Mouse (Mus musculus): Measurements from ENCODE around the gene Tchh. TPM values are rescaled to one million over a fixed set of nuclear protein-coding genes. Genes with fewer than 3 reads are reported as not detected.
"Not testable (repeated sequence)": the region's sequence is repeated elsewhere in the genome, so short reads cannot be mapped to it uniquely, and the experiment has no call there.

Tchh gene
- polyA plus RNA-seq, 1 experiment from 2014 or later = 1.1 TPM

GRCm38 (mm10) chr3:93445165-93445705 is 3.1 kb downstream of the Tchh start:
- ATAC-seq (ENCODE audit: insufficient read depth, low FRiP score, low TSS enrichment) (no peak; the same call in 1 of the 2 replicates), DNase-seq (ENCODE audit: low spot score) (peak; percentile 53)
- Histone ChIP-seq H3K27ac (ENCODE audit: low read depth, low read length) (no peak overlapping the region), H3K4me1 (ENCODE audit: control insufficient read depth, insufficient read depth, low read length) (peaks cover 5% of the 10 kb centered on the region; the same call in 1 of the 2 replicates), H3K9ac (ENCODE audit: low read length) (peak overlapping the region; percentile 55), H3K27me3 (ENCODE audit: control insufficient read depth, insufficient read depth, low read length) (peaks cover 33% of the 10 kb centered on the region), H3K4me3 (ENCODE audit: low read depth, low read length) (peak overlapping the region; percentile 39), H3K4me2 (ENCODE audit: low read depth) (peak overlapping the region; percentile 86), H3K9me3 (ENCODE audit: control insufficient read depth, low read length) (no peaks in the 10 kb centered on the region), H3K36me3 (ENCODE audit: control insufficient read depth, insufficient read depth, low read length) (no peaks in the 10 kb centered on the region)
- WGBS = under 1% methylated on average over 36 of the region's 36 CpGs

- Histone ChIP-seq H3K4me2 (ENCODE audit: low read depth) (peak overlapping the region; percentile 86), H3K27me3 (ENCODE audit: control insufficient read depth, insufficient read depth, low read length) (peaks cover 33% of the 10 kb centered on the region), H3K9ac (ENCODE audit: low read length) (peak overlapping the region; percentile 44), H3K36me3 (ENCODE audit: control insufficient read depth, insufficient read depth, low read length) (no peaks in the 10 kb centered on the region), H3K27ac (ENCODE audit: low read depth, low read length) (no peak overlapping the region), H3K9me3 (ENCODE audit: control insufficient read depth, low read length) (no peaks in the 10 kb centered on the region), H3K4me1 (ENCODE audit: control insufficient read depth, insufficient read depth, low read length) (peaks cover 5% of the 10 kb centered on the region; the same call in 1 of the 2 replicates), H3K4me3 (ENCODE audit: low read depth, low read length) (peak overlapping the region; percentile 39)
- DNase-seq (ENCODE audit: low spot score) = peak; percentile 72
- ATAC-seq (ENCODE audit: insufficient read depth, low FRiP score, low TSS enrichment) = no peak
- WGBS = 1% methylated on average over 54 of the region's 54 CpGs
These were observed 4.1 kb downstream of the Tchh start for GRCm38 (mm10) chr3:93446128-93446755.

GRCm38 (mm10) chr3:93446756-93447137 is 4.6 kb downstream of the Tchh start:
- peak overlapping the region; percentile 39 for H3K4me3 ChIP-seq (ENCODE audit: low read depth, low read length)
- not testable (repeated sequence) for H3K4me1 ChIP-seq (ENCODE audit: control insufficient read depth, insufficient read depth, low read length); H3K27ac ChIP-seq (ENCODE audit: low read depth, low read length); DNase-seq (ENCODE audit: low spot score); H3K9me3 ChIP-seq (ENCODE audit: control insufficient read depth, low read length); H3K36me3 ChIP-seq (ENCODE audit: control insufficient read depth, insufficient read depth, low read length); ATAC-seq (ENCODE audit: insufficient read depth, low FRiP score, low TSS enrichment)
- H3K27me3 ChIP-seq (ENCODE audit: control insufficient read depth, insufficient read depth, low read length) = peaks cover 33% of the 10 kb centered on the region
- H3K9ac ChIP-seq (ENCODE audit: low read length) = peak overlapping the region; percentile 44
- WGBS = under 1% methylated on average over 32 of the region's 32 CpGs
- H3K4me2 ChIP-seq (ENCODE audit: low read depth) = peak overlapping the region; percentile 86

- H3K4me1 ChIP-seq (ENCODE audit: control insufficient read depth, insufficient read depth, low read length) = peaks cover 5% of the 10 kb centered on the region; the same call in 1 of the 2 replicates
- H3K4me2 ChIP-seq (ENCODE audit: low read depth) = peak overlapping the region; percentile 86
- peak overlapping the region; percentile 39 for H3K4me3 ChIP-seq (ENCODE audit: low read depth, low read length)
- ATAC-seq (ENCODE audit: insufficient read depth, low FRiP score, low TSS enrichment) (peak; percentile 42), DNase-seq (ENCODE audit: low spot score) (peak; percentile 80)
- H3K9ac ChIP-seq (ENCODE audit: low read length) = peak overlapping the region; percentile 44
- peaks cover 31% of the 10 kb centered on the region for H3K27me3 ChIP-seq (ENCODE audit: control insufficient read depth, insufficient read depth, low read length)
- under 1% methylated on average over 59 of the region's 59 CpGs for WGBS
- no peaks in the 10 kb centered on the region for H3K9me3 ChIP-seq (ENCODE audit: control insufficient read depth, low read length)
- H3K36me3 ChIP-seq (ENCODE audit: control insufficient read depth, insufficient read depth, low read length) = no peaks in the 10 kb centered on the region
- H3K27ac ChIP-seq (ENCODE audit: low read depth, low read length) = no peak overlapping the region
These were observed 5.2 kb downstream of the Tchh start for GRCm38 (mm10) chr3:93447138-93447841.

- no peaks in the 10 kb centered on the region for H3K4me1 ChIP-seq (ENCODE audit: control insufficient read depth, insufficient read depth, low read length)
These were observed 24.4 kb downstream of the Tchh start for GRCm38 (mm10) chr3:93466556-93466955.

GRCm38 (mm10) chr3:93467130-93467529 is 25.0 kb downstream of the Tchh start:
- H3K27me3 ChIP-seq (ENCODE audit: control insufficient read depth, insufficient read depth, low read length) = no peaks in the 10 kb centered on the region
- no peaks in the 10 kb centered on the region for H3K36me3 ChIP-seq (ENCODE audit: control insufficient read depth, insufficient read depth, low read length)
- 89% methylated on average over 4 of the region's 4 CpGs for WGBS
- H3K4me3 ChIP-seq (ENCODE audit: low read depth, low read length) = no peak overlapping the region
- H3K4me2 ChIP-seq (ENCODE audit: low read depth) = no peak overlapping the region
- no peak for ATAC-seq (ENCODE audit: insufficient read depth, low FRiP score, low TSS enrichment)
- no peaks in the 10 kb centered on the region for H3K9me3 ChIP-seq (ENCODE audit: control insufficient read depth, low read length)
- no peaks in the 10 kb centered on the region for H3K4me1 ChIP-seq (ENCODE audit: control insufficient read depth, insufficient read depth, low read length)
- no peak overlapping the region for H3K9ac ChIP-seq (ENCODE audit: low read length)
- no peak overlapping the region for H3K27ac ChIP-seq (ENCODE audit: low read depth, low read length)
- no peak for DNase-seq (ENCODE audit: low spot score)

More at GRCm38 (mm10) chr3:93466556-93466955, 24.4 kb downstream of the Tchh start:
- Histone ChIP-seq H3K9me3 (ENCODE audit: control insufficient read depth, low read length) (no peaks in the 10 kb centered on the region), H3K4me3 (ENCODE audit: low read depth, low read length) (no peak overlapping the region), H3K4me2 (ENCODE audit: low read depth) (no peak overlapping the region), H3K9ac (ENCODE audit: low read length) (no peak overlapping the region), H3K27me3 (ENCODE audit: control insufficient read depth, insufficient read depth, low read length) (no peaks in the 10 kb centered on the region), H3K36me3 (ENCODE audit: control insufficient read depth, insufficient read depth, low read length) (no peaks in the 10 kb centered on the region), H3K27ac (ENCODE audit: low read depth, low read length) (no peak overlapping the region)
- DNase-seq (ENCODE audit: low spot score) (no peak), ATAC-seq (ENCODE audit: insufficient read depth, low FRiP score, low TSS enrichment) (no peak)
- WGBS = 79% methylated on average over 3 of the region's 3 CpGs

- no peaks in the 10 kb centered on the region for H3K9me3 ChIP-seq (ENCODE audit: control insufficient read depth, low read length)
- no peak within 1 kb of the TSS for H3K4me3 ChIP-seq (ENCODE audit: low read depth, low read length)
- H3K36me3 ChIP-seq (ENCODE audit: control insufficient read depth, insufficient read depth, low read length) = no peaks in the 10 kb centered on the region
- H3K27me3 ChIP-seq (ENCODE audit: control insufficient read depth, insufficient read depth, low read length) = no peaks in the 10 kb centered on the region
- DNase-seq (ENCODE audit: low spot score) = no peak
- H3K9ac ChIP-seq (ENCODE audit: low read length) = no peak within 1 kb of the TSS
- WGBS = 43% methylated on average over 5 of the region's 5 CpGs
- no peaks in the 10 kb centered on the region for H3K4me1 ChIP-seq (ENCODE audit: control insufficient read depth, insufficient read depth, low read length)
- H3K4me2 ChIP-seq (ENCODE audit: low read depth) = no peak within 1 kb of the TSS
- no peak within 1 kb of the TSS for H3K27ac ChIP-seq (ENCODE audit: low read depth, low read length)
- no peak for ATAC-seq (ENCODE audit: insufficient read depth, low FRiP score, low TSS enrichment)
These were observed 26.4 kb downstream of the Tchh start, which contains the start of gene Tchhl1 for GRCm38 (mm10) chr3:93468561-93468960. Gene Tchhl1 (plus strand): TSS chr3:93468754.

- Histone ChIP-seq H3K36me3 (ENCODE audit: control insufficient read depth, insufficient read depth, low read length) (no peaks in the 10 kb centered on the region), H3K4me3 (ENCODE audit: low read depth, low read length) (no peak overlapping the region), H3K4me2 (ENCODE audit: low read depth) (no peak overlapping the region), H3K4me1 (ENCODE audit: control insufficient read depth, insufficient read depth, low read length) (no peaks in the 10 kb centered on the region), H3K27me3 (ENCODE audit: control insufficient read depth, insufficient read depth, low read length) (no peaks in the 10 kb centered on the region), H3K9me3 (ENCODE audit: control insufficient read depth, low read length) (no peaks in the 10 kb centered on the region), H3K27ac (ENCODE audit: low read depth, low read length) (no peak overlapping the region), H3K9ac (ENCODE audit: low read length) (no peak overlapping the region)
- ATAC-seq (ENCODE audit: insufficient read depth, low FRiP score, low TSS enrichment) = no peak
- WGBS = 81% methylated on average over 3 of the region's 3 CpGs
- DNase-seq (ENCODE audit: low spot score) = no peak
These were observed 27.5 kb downstream of the Tchh start for GRCm38 (mm10) chr3:93469629-93470028.

All from neural tube, embryonic 11.5 days (tissue).